9 mouse cellular contexts compared by ENCODE assay signal in genomic region chr2:30095882-30096527, GRCm38 (mm10). TPM values are rescaled to one million over a fixed set of nuclear protein-coding genes. Genes with fewer than 3 reads are reported as not detected.
DNase-seq lines count a peak whose midpoint lies in the region; ATAC-seq and TF ChIP-seq lines count a peak whose summit lies in the region.
"Had no signal": no experiment of that assay in that cellular context is flagged by ENCODE, and none has a peak within 500 bp of the region (broad histone marks: within the 10 kb centered on the region; RNA-seq: fewer than 3 reads in every experiment).

No protein-coding gene starts in this region.

- 90% methylated on average over 2 of the region's 2 CpGs for WGBS in cerebellum, adult 2 months
- WGBS in liver, embryonic 12.5 days (ENCODE audit: insufficient replicate concordance): 60% methylated on average over 2 of the region's 2 CpGs

- no peak overlapping the region for H3K4me3 ChIP-seq in cerebellum, adult 2 months (replicated peaks; ENCODE audit: insufficient read depth, low read depth, low read length)
- no peak overlapping the region for H3K4me3 ChIP-seq in liver, embryonic 12.5 days
- H3K4me3 ChIP-seq: stomach, embryonic 15.5 days had no signal

- H3K27me3 ChIP-seq in cerebellum, adult 2 months (ENCODE audit: control insufficient read depth, insufficient read depth, low read length): no peaks in the 10 kb centered on the region
- H3K27me3 ChIP-seq in liver, embryonic 12.5 days (replicated peaks): no peaks in the 10 kb centered on the region
- H3K27me3 ChIP-seq: stomach, embryonic 15.5 days had no signal

- ATAC-seq in liver, embryonic 12.5 days: no peak

- H3K27ac ChIP-seq in cerebellum, adult 2 months (ENCODE audit: insufficient read depth, low read length): no peak overlapping the region
- no peak overlapping the region for H3K27ac ChIP-seq in liver, embryonic 12.5 days
- H3K27ac ChIP-seq: stomach, embryonic 15.5 days had no signal

- intact Hi-C loops in heart, postnatal 10 days (cut with DNase I): loop anchor here (1.0 kb wide), 2 partner anchors 19 to 54 kb away; partner anchors contain the start of gene Pkn3

- no peak for TF ChIP-seq POLR2A in cerebellum, adult 2 months (IDR thresholded peaks at IDR 0.05; ENCODE audit: borderline replicate concordance, insufficient read depth, low read length)

- TF ChIP-seq CTCF in cerebellum, adult 2 months (IDR thresholded peaks at IDR 0.05; ENCODE audit: borderline replicate concordance, insufficient read depth, low read depth, low read length): peak; percentile 64; the same call in 1 of the 2 replicates

- DNase-seq in cerebellum, adult 2 months: no peak
- no peak for DNase-seq in cerebellum, adult 11-12 months
- DNase-seq in liver: peak; percentile 72
- peak; percentile 61 for DNase-seq in adrenal gland, postnatal 25 days
- peak; percentile 61 to 69 for DNase-seq in heart, postnatal 10 days
- peak; percentile 81 for DNase-seq in lung, postnatal 36 days
- DNase-seq in thymus, postnatal 10 days (ENCODE audit: low spot score in 2 of 2): peak; percentile 34 to 53

- no peaks in the 10 kb centered on the region for H3K9me3 ChIP-seq in liver, embryonic 12.5 days (replicated peaks)
- H3K9me3 ChIP-seq: stomach, embryonic 15.5 days had no signal

- no peak overlapping the region for H3K4me2 ChIP-seq in liver, embryonic 12.5 days
- H3K4me2 ChIP-seq: stomach, embryonic 15.5 days had no signal

- peaks cover 34% of the 10 kb centered on the region for H3K36me3 ChIP-seq in liver, embryonic 12.5 days

- H3K4me1 ChIP-seq in cerebellum, adult 2 months (ENCODE audit: control insufficient read depth, insufficient read depth, low read length): no peaks in the 10 kb centered on the region; the same call in 1 of the 2 replicates
- peaks cover 48% of the 10 kb centered on the region for H3K4me1 ChIP-seq in liver, embryonic 12.5 days

- H3K9ac ChIP-seq in liver, embryonic 12.5 days: no peak overlapping the region
- H3K9ac ChIP-seq: stomach, embryonic 15.5 days had no signal

RNA-seq across cellular contexts. Expression of gene Zdhhc12, which starts 2.6 kb away (rescaled TPM):
- polyA plus RNA-seq in cerebellum, adult 2 months (2012; rRNA removed): 14.4 and 15.5 TPM in 2 replicates
- 29.7 and 31.0 TPM in 2 replicates for polyA plus RNA-seq in liver, embryonic 12.5 days (2016; fragmentation: Nextera tagmentation; extraction: Ambion mirVana)
- total RNA-seq in adrenal gland, postnatal 25 days (2021): 26.0 and 27.4 TPM in 2 replicates
- total RNA-seq in heart, postnatal 10 days (2021): 1 to 10 TPM; 7.5 to 7.8 TPM

RNA-seq across cellular contexts. Expression of gene Pkn3, which starts 18.5 kb away (rescaled TPM):
- 2.4 TPM in 2 replicates for polyA plus RNA-seq in cerebellum, adult 2 months (2012; rRNA removed)
- polyA plus RNA-seq in liver, embryonic 12.5 days (2016; fragmentation: Nextera tagmentation; extraction: Ambion mirVana): 4.6 and 5.1 TPM in 2 replicates
- 7.6 and 8.6 TPM in 2 replicates for total RNA-seq in adrenal gland, postnatal 25 days (2021)
- total RNA-seq in heart, postnatal 10 days (2021): 10 to 100 TPM; 11.4 to 12.9 TPM

RNA-seq across cellular contexts. Expression of gene Zer1, which starts 28.4 kb away (rescaled TPM):
- polyA plus RNA-seq in cerebellum, adult 2 months (2012; rRNA removed): 137 and 154 TPM in 2 replicates
- polyA plus RNA-seq in liver, embryonic 12.5 days (2016; fragmentation: Nextera tagmentation; extraction: Ambion mirVana): 4.3 and 4.4 TPM in 2 replicates
- total RNA-seq in adrenal gland, postnatal 25 days (2021): 40.0 and 51.7 TPM in 2 replicates
- total RNA-seq in heart, postnatal 10 days (2021): 10 to 100 TPM; 25.7 to 26.7 TPM

RNA-seq across cellular contexts. Expression of gene Tbc1d13, which starts 37.5 kb away (rescaled TPM):
- 57.7 and 58.2 TPM in 2 replicates for polyA plus RNA-seq in cerebellum, adult 2 months (2012; rRNA removed)
- 2.9 and 3.3 TPM in 2 replicates for polyA plus RNA-seq in liver, embryonic 12.5 days (2016; fragmentation: Nextera tagmentation; extraction: Ambion mirVana)
- 54.0 and 71.3 TPM in 2 replicates for total RNA-seq in adrenal gland, postnatal 25 days (2021)
- 10 to 100 TPM; 19.7 to 24.1 TPM for total RNA-seq in heart, postnatal 10 days (2021)

RNA-seq across cellular contexts. Expression of gene Set, which starts 38.8 kb away (rescaled TPM):
- polyA plus RNA-seq in cerebellum, adult 2 months (2012; rRNA removed): 138 and 159 TPM in 2 replicates
- polyA plus RNA-seq in liver, embryonic 12.5 days (2016; fragmentation: Nextera tagmentation; extraction: Ambion mirVana): 409 and 423 TPM in 2 replicates
- total RNA-seq in adrenal gland, postnatal 25 days (2021): 244 and 253 TPM in 2 replicates
- total RNA-seq in heart, postnatal 10 days (2021): 100 to 1,000 TPM; 131 to 149 TPM

Comparison
In these comparisons a context has a peak if more than half of its experiments do, and no peak if none do; other contexts are left out.
1. DNase-seq: peak in liver (single experiment), adrenal gland, postnatal 25 days (single experiment), heart, postnatal 10 days (2 of 2), lung, postnatal 36 days (single experiment) and thymus, postnatal 10 days (2 of 2); none in cerebellum, adult 2 months (0 of 2) and cerebellum, adult 11-12 months (single experiment).